Mouse (Mus musculus): ENCODE results near the gene Cdk6.

- no peak for TF ChIP-seq CTCF (IDR thresholded peaks at IDR 0.05)
- TF ChIP-seq EP300 (IDR thresholded peaks at IDR 0.05; ENCODE audit: insufficient read depth, low read depth, low read length), result no peak
- TF ChIP-seq POLR2A (IDR thresholded peaks at IDR 0.05; ENCODE audit: insufficient read depth, low read depth, low read length), result no peak
Observed at GRCm38 (mm10) chr5:3379252-3379651, 38.0 kb downstream of the Cdk6 start.

Data from heart, adult 2 months (tissue).